Mouse (Mus musculus) R1 (cell line): ENCODE measurements around the gene Cs.
A peak's percentile ranks its signal among the peaks of the same experiment; 100 is the strongest.

Experiments
- DNase-seq: peaks from one replicate; pipeline ENCODE4 v3.0.0-alpha.2; 2018; ENCODE audit warnings: low read depth, low spot score

Gene Cs

DNA sequence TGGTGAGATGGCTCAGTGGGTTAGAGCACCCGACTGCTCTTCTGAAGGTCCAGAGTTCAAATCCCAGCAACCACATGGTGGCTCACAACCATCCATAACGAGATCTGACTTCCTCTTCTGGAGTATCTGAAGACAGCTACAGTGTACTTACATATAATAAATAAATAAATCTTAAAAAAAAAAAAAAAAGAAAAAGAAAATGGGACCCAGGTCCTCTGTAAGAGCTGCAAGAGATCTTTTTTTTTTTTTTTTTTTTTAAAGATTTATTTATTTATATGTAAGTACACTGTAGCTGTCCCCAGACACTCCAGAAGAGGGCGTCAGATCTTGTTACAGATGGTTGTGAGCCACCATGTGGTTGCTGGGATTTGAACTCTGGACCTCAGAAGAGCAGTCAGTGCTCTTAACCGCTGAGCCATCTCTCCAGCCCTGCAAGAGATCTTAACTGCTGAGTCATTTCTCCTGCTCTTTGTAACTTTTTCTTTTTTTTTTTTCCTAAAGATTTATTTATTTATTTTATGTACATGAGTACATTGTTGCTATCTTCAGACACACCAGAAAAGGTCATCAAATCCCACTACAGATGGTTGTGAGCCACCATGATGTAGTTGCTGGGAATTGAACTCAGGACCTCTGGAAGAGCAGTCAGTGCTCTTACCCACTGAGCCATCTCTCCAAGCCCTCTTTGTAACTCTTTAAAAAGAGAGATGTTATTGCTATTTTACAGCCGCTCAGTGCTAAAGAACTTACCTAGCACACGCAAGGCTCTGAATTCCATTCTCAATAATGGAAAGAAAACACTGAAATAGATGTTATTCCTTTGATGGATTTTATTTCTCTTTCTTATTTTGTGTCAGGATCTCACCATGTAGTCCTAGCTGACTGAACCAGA lies 4.9 kb upstream of the Cs start:
- peak; percentile 28 for DNase-seq

DNA sequence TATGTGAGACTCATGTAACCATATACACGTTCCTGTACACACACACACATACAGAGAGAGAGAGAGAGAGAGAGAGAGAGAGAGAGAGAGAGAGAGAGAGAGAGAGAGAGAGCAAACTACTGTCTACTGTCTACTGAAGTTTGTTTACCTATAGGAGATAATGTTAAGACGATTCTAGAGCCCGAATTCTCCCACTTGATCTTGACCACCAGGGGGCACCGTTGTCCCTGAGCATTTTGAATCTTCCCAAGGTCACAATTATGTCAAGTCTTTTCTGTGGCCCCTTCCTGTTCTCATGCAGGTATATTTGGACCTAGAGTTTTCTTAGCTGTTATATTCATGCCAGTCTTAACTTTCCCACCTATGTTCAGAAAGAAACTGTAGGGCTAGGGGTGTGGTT lies 2.0 kb upstream of the Cs start:
- peak; percentile 84 for DNase-seq

GRCm38 (mm10) chr10:128336195-128336594 lies 1.3 kb upstream of the Cs start:
- DNase-seq: no peak

GRCm38 (mm10) chr10:128336597-128336996 lies 937 bp upstream of the Cs start:
- no peak for DNase-seq

- peak; percentile 38 for DNase-seq
These were observed 881 bp downstream of the Cs start for GRCm38 (mm10) chr10:128338415-128338814.

DNA sequence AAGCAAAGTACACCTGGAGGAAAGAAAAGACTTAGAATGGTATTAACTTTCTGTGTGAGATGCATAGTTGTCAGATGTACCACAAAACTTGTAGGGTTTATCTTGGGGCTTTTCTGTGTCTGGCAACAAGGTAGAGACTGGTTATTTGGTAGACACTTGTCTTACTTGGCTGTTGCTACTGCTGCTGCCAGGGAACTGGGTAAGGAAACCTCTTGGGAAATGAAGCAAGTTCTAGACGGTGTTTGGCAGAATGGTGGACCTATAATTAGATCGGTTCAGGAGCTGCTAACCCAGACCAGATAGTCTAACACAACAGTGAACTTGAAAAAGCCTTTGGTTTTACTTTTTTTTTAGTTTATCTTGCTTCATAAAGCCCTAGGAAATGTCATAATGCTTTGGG lies 1.4 kb downstream of the Cs start:
- no peak for DNase-seq

DNA sequence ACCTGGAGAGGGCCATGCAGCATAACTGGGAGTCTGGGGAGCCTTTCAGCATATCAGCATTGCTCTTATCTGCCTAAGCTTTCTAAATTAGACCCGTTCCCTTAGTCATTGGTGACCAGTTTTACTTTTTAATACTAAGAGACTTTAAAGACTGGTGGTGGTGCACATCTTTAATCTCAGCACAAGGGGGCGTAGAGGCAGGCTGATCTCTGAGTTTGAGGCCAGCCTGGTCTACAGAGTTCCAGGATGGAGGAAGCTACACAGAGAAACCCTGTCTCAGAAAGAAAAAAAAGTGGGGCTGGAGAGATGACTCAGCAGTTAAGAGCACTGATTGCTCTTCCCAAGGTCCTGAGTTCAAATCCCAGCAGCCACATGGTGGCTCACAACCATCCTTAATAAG lies 2.7 kb downstream of the Cs start:
- DNase-seq: peak; percentile 84

DNA sequence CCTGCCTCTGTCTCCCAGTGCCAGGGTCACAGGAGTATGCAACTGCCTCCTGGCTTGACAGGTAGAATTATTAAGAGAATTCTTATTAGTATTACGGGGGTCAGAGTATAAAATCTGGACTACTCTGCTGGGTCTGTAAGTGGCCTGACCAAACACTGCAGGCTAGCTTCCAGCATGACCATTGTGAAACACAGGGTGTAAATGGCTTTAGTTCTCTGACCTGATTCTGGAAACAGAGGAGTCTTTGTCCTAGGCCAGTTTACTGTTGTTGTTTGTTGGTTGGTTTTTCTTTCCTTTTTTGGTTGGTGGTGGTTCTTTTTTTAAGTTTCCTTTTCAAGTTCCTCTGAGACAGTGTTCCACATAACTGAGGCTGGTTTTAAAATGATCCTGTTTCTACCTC lies 5.9 kb downstream of the Cs start:
- no peak for DNase-seq

GRCm38 (mm10) chr10:128344568-128345275 lies 7.2 kb downstream of the Cs start:
- DNase-seq: peak; percentile 94

DNA sequence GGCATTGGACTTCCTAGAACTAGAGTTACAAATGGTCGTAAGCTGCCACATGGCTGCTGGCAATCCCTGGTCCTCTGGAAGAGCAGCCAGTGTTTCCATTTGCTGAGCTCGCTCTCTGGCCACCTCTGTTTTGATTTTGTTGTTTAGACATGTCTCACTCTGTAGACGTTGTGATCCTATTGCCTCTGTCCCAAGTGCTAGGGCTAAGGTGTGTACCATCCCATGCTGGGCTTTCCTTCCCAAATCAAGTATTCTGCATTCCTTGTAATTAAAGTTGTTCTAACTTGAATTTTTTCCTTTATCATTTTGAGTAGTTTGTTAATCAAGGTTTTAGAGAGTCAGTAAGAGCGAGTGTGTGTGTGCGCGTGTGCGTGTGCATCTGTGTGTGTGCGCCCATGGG lies 10.0 kb downstream of the Cs start:
- DNase-seq: peak; percentile 68

- DNase-seq: peak; percentile 71
These were observed 21.3 kb downstream of the Cs start for GRCm38 (mm10) chr10:128358796-128359195.

- DNase-seq: no peak
These were observed 21.7 kb downstream of the Cs start for GRCm38 (mm10) chr10:128359226-128359625.

DNA sequence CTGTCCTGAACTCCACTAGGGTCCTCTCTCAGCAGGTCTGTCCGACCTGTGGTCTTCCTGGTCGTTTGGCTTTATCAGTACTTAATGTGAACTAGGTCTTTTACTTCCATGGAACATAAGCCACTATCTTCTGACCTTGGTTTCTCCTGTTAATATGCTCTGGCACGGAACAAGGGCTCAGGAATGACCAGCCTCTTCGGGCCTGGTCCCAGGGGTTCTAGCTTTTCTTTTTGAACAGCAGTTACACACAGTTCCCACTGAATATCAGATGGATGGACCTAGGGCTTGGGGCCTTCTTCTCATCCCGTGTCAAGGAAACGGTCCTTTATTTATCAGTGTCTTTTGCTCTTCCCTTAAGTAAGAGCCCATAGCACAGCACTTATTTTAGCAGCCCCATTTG lies 24.3 kb downstream of the Cs start:
- no peak for DNase-seq

GRCm38 (mm10) chr10:128362568-128362967 lies 25.0 kb downstream of the Cs start:
- DNase-seq: peak; percentile 59

DNA sequence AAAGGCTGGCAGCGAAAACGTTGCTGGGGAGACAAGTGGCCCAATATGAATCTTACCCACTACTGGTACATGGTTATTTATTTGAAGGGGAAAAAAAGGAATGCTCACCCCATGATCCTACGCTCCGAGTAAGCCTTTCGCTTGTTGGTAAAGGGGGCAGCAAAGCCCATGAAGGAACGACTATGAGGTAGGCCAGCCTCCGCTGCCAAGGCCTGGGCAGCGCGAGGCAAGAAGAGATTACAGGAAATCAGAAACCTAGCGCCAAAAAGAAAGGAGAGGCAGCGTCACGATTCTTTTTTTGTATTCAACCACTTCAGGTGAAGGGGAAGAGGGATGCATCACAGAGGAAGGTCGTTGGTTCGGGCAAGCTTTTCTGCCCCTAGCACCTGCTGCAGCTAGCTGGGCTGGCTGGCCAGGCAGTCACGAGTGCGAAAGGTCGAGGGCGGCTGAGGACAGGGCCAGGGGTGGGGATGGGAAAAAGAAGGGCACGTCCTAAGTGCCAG lies 30.4 kb downstream of the Cs start:
- DNase-seq: no peak

DNA sequence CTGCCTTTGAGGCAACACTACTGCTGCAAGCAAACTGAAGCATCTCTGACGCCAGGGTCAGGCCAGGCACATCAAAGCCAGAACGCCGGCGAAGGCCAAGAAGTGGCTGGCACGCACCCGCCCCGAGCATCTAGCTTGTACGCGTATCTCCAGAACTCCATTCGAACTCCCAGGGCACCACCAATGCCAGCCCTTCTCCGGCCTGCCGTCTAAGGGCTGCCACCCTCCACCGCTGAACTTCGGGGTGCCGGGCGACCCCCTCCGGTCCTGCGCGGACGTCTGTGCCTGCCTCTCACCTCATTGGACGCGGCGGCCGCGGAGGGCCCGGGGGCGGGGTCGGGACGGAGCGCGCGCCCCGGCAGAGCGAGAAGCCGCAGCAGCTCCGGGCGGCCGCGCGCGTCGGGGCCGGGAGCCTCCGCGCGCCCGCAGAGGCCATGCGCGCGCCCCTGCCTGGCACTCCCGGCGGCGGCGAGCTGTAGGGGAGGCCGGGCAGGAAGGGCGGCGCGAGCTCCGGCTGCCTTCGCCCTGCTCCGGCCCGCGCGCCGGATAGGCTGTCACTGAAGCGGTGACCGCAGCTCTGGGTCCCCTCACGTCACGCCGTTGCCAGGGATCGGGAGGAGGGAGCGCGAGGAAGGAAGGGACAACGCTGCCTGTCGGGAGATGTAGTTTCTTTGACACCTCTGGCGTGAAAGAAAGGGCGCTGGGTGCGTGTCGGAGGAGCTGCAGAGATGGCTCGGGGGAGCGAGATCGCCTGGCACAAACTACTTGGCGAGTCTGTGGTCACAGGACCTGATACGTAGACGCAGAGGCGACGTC lies 31.1 kb downstream of the Cs start, which contains the start of gene Coq10a:
TSS of gene Coq10a (minus strand) at position 596 of the 816 bp plus-strand sequence.
- DNase-seq: peak; percentile 92

GRCm38 (mm10) chr10:128369218-128369543 lies 31.6 kb downstream of the Cs start:
- DNase-seq: no peak

- peak; percentile 32 for DNase-seq
These were observed 32.1 kb downstream of the Cs start for GRCm38 (mm10) chr10:128369599-128369998.

DNA sequence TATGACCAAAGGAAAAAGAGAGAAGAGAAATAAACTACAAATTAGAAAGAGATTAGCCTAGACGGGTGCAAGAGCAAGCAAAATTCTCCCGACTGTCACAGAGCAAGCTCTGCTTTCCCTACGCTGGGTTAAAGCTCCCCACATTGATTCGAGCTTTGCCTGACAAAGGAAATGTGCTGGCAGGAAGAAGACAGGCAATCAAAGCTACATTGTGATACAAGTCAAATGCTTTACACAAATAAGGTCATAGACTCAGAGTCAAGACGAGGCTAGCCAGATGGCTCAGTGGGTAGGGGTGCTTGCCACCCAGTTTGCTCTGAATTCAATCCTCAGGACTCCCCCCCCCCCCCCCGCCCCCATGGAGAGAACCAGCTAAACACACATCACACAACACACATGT lies 32.5 kb downstream of the Cs start:
- DNase-seq: peak; percentile 72

- DNase-seq: peak; percentile 76
These were observed 33.1 kb downstream of the Cs start for GRCm38 (mm10) chr10:128370601-128371000.

- peak; percentile 23 for DNase-seq
These were observed 34.6 kb downstream of the Cs start for GRCm38 (mm10) chr10:128372142-128372541.
